Mouse (Mus musculus): ENCODE results near the gene Dennd1c.

DNA sequence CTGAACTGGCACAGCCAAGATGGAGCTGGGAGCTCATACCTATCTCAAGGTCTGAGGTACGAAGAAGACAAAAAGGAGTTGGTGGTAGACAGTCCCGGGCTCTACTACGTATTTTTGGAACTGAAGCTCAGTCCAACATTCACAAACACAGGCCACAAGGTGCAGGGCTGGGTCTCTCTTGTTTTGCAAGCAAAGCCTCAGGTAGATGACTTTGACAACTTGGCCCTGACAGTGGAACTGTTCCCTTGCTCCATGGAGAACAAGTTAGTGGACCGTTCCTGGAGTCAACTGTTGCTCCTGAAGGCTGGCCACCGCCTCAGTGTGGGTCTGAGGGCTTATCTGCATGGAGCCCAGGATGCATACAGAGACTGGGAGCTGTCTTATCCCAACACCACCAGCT is 28.8 kb upstream of the Dennd1c start:
- TF ChIP-seq POLR2A (IDR thresholded peaks at IDR 0.05; ENCODE audit: control insufficient read depth, low read depth, low read length) (no peak), CTCF (IDR thresholded peaks at IDR 0.05; ENCODE audit: control insufficient read depth, insufficient read depth, insufficient replicate concordance, low read depth, low read length) (no peak)

Data from testis, adult 2 months (tissue).